Mouse (Mus musculus): ENCODE data around the gene Cenpp.

- peak; percentile 30; the same call in 1 of the 2 replicates for TF ChIP-seq CTCF (IDR thresholded peaks at IDR 0.05; ENCODE audit: control insufficient read depth, insufficient read depth, low read length)
- TF ChIP-seq POLR2A (IDR thresholded peaks at IDR 0.05; ENCODE audit: borderline replicate concordance, control insufficient read depth, low read depth, low read length), result no peak
These were observed 93.4 kb downstream of the Cenpp start for GRCm38 (mm10) chr13:49559185-49559584.

All from bone marrow, adult 2 months (tissue).